Mouse (Mus musculus) limb, embryonic 14.5 days (tissue): Measurements from ENCODE around the gene Ankrd34a. TPM values are rescaled to one million over a fixed set of nuclear protein-coding genes. Genes with fewer than 3 reads are reported as not detected.

ENCODE experiments used
- ATAC-seq: fragments of 200-750 bp; cut with Nextera tagmentation; 2 replicates; pipeline ENCODE4 v1.8.0; 2017; ENCODE audit warnings: low read depth, moderate number of reproducible peaks, moderate TSS enrichment; ENCODE audit not compliant: low FRiP score
- DNase-seq: peaks from one replicate; pipeline ENCODE4 v3.0.0-alpha.2; 2015; ENCODE audit warnings: low spot score
- H3K27ac ChIP-seq: fragments of 300-500 bp; sonication (generic); replicated peaks from 2 replicates; pipeline ENCODE4 v1.5.1; 2014; ENCODE audit warnings: low read depth, mild to moderate bottlenecking, low read length, moderate library complexity, mixed read lengths
- H3K27me3 ChIP-seq: fragments of 300-500 bp; sonication (generic); 2 replicates; pipeline ENCODE4 v1.6.1; 2014; ENCODE audit warnings: low read length, mixed read lengths; ENCODE audit not compliant: control insufficient read depth, insufficient read depth
- H3K36me3 ChIP-seq: fragments of 300-500 bp; sonication (generic); 2 replicates; pipeline ENCODE4 v1.6.1; 2014; ENCODE audit warnings: mild to moderate bottlenecking, low read length, moderate library complexity, mixed read lengths; ENCODE audit not compliant: control insufficient read depth, insufficient read depth
- H3K4me1 ChIP-seq: fragments of 300-500 bp; sonication (generic); 2 replicates; pipeline ENCODE4 v1.6.1; 2014; ENCODE audit warnings: antibody characterized with exemption, low read length, mixed read lengths; ENCODE audit not compliant: control insufficient read depth, insufficient read depth
- H3K4me2 ChIP-seq: fragments of 300-500 bp; sonication (generic); replicated peaks from 2 replicates; pipeline ENCODE4 v1.6.1; 2014; ENCODE audit warnings: low read depth, mild to moderate bottlenecking, low read length, moderate library complexity; ENCODE audit not compliant: severe bottlenecking
- H3K4me3 ChIP-seq: fragments of 300-500 bp; sonication (generic); replicated peaks from 2 replicates; pipeline ENCODE4 v1.5.1; 2014; ENCODE audit warnings: low read length
- H3K9ac ChIP-seq: fragments of 300-500 bp; sonication (generic); 2 replicates; pipeline ENCODE4 v1.6.1; 2014; ENCODE audit warnings: mild to moderate bottlenecking, low read depth, low read length, moderate library complexity; ENCODE audit not compliant: severe bottlenecking
- H3K9me3 ChIP-seq: fragments of 300-500 bp; sonication (generic); 2 replicates; pipeline ENCODE4 v1.6.1; 2016; ENCODE audit warnings: low read length; ENCODE audit not compliant: control insufficient read depth
- POLR2A ChIP-seq: fragments of 200-500 bp; IDR thresholded peaks from 2 replicates; pipeline ENCODE4 v1.8.0; 2012; ENCODE audit warnings: inconsistent platforms, mild to moderate bottlenecking, moderate library complexity, borderline replicate concordance; ENCODE audit not compliant: insufficient read depth, insufficient read length; ENCODE audit errors: extremely low read depth
- WGBS: fragments of 180-500 bp; shearing (Covaris S2); extraction: QIAGEN DNeasy Blood & Tissue Kit; methylation state at CpG from one replicate; pipeline ENCODE4 v1.1.7; 2014; 5-methylcytosine and 5-hydroxymethylcytosine counted together
- polyA plus RNA-seq, 2 experiments: library from polyadenylated mRNA; depleted of rRNA in 1 of 2; stranded (reverse) in 1 of 2; unstranded in 1 of 2; fragments of >200 nt; fragmentation: Nextera tagmentation in 1 of 2; extraction: Ambion mirVana in 1 of 2; gene quantifications; 2 replicates each; pipeline versions ENCODE4 v1.2.1 to v1.2.3; 2012 to 2014

The Ankrd34a gene
- polyA plus RNA-seq, 2 experiments: 1.8 to 2.7 TPM

- Histone ChIP-seq H3K27me3 (no peaks in the 10 kb centered on the region), H3K9ac (peak overlapping the region; percentile 93), H3K4me2 (peak overlapping the region; percentile 65), H3K36me3 (peaks cover 64% of the 10 kb centered on the region), H3K4me1 (peaks cover 13% of the 10 kb centered on the region), H3K4me3 (peak overlapping the region; percentile 94), H3K27ac (peak overlapping the region; percentile 81; the same call in 1 of the 2 replicates), H3K9me3 (0 out of 2 replicates have a peak, but pooled peaks cover 3% of the 10 kb centered on the region)
- DNase-seq (no peak), ATAC-seq (no peak)
- TF ChIP-seq POLR2A: no peak
- WGBS: 10% methylated on average over 15 of the region's 15 CpGs
These were observed 39.5 kb downstream of the Ankrd34a start for GRCm38 (mm10) chr3:96635906-96636305.

GRCm38 (mm10) chr3:96636448-96636847 lies 40.0 kb downstream of the Ankrd34a start:
- ATAC-seq: no peak
- Histone ChIP-seq H3K36me3 (peaks cover 64% of the 10 kb centered on the region), H3K4me2 (peak overlapping the region; percentile 65), H3K4me3 (peak overlapping the region; percentile 94), H3K4me1 (peaks cover 13% of the 10 kb centered on the region), H3K9ac (peak overlapping the region; percentile 93), H3K9me3 (0 out of 2 replicates have a peak, but pooled peaks cover 3% of the 10 kb centered on the region), H3K27me3 (no peaks in the 10 kb centered on the region), H3K27ac (no peak overlapping the region)
- TF ChIP-seq POLR2A: no peak
- WGBS: 60% methylated on average over 11 of the region's 11 CpGs
- DNase-seq: no peak

DNA sequence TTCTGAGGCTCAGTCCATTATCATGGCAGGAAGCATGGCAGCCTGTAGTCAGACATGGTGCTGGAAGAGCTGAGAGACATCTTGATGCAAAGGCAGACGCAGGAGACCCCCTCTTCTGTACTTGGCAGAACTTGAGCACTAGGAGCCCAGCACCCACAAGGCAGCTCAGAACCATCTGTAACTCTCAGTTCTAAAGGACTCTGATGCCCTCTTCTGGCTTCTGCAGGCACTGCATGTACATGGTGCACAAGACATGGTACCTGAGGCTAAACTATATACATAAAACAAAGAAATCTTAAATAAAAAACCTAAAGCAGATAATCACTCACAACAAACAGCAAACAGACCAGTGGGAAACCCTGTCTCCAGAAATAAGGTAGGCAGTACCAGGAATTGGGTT lies 42.8 kb downstream of the Ankrd34a start:
- H3K36me3 ChIP-seq: peaks cover 62% of the 10 kb centered on the region
- no peak for TF ChIP-seq POLR2A
- no peak for DNase-seq
- 87% methylated on average over 1 of the region's 1 CpGs for WGBS
- ATAC-seq: no peak
- no peak overlapping the region for H3K4me3 ChIP-seq
- no peak overlapping the region for H3K4me2 ChIP-seq
- H3K27ac ChIP-seq: no peak overlapping the region
- H3K27me3 ChIP-seq: no peaks in the 10 kb centered on the region
- H3K9ac ChIP-seq: no peak overlapping the region
- H3K9me3 ChIP-seq: 0 out of 2 replicates have a peak, but pooled peaks cover 3% of the 10 kb centered on the region
- H3K4me1 ChIP-seq: peaks cover 13% of the 10 kb centered on the region

DNA sequence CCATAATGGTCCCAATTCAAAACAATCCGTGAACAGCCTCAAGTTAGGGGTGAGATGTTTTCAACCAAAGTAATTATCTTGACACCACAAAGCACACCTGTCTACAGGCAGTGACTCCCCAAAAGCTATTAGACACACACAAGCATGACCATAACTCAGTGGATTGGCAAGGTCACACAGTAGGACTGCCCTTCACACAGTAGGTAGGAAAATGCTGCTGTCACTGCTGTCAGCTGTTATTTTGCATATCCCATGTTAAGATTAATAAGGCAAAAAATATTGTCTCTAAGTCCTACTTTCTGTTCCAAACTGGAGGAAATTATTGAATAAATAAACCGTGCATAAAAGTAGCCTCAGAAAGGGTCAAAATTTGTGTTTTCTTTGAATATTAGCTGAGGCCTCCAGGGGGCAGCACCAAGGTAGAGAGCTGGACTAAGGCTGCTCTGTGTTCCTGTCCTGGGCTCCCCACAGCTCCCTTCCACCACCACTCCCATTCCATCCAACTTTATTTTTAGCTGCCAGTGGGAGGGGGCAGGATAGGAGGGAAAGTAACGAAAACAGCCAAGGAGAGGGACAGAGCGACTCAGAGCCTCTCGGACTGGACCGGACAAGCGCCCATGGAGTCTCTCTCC lies 48.7 kb downstream of the Ankrd34a start, which contains the start of gene Itga10:
Itga10 (plus strand) TSS at position 567 of the 632 bp plus-strand sequence.
- Histone ChIP-seq H3K27me3 (no peaks in the 10 kb centered on the region), H3K4me1 (0 out of 2 replicates have a peak, but pooled peaks cover 5% of the 10 kb centered on the region), H3K9me3 (no peaks in the 10 kb centered on the region), H3K27ac (no peak within 1 kb of the TSS), H3K4me3 (peak within 1 kb of the TSS; percentile 15), H3K9ac (no peak within 1 kb of the TSS), H3K36me3 (peaks cover 46% of the 10 kb centered on the region), H3K4me2 (peak within 1 kb of the TSS; percentile 10; the same call in 1 of the 2 replicates)
- DNase-seq: peak; percentile 63
- TF ChIP-seq POLR2A: no peak
- 65% methylated on average over 7 of the region's 7 CpGs for WGBS
- peak; percentile 72 for ATAC-seq

- TF ChIP-seq POLR2A: no peak
- H3K9me3 ChIP-seq: no peaks in the 10 kb centered on the region
- no peak for ATAC-seq
- DNase-seq: no peak
- no peak overlapping the region for H3K9ac ChIP-seq
- H3K4me3 ChIP-seq: no peak overlapping the region
- no peaks in the 10 kb centered on the region for H3K27me3 ChIP-seq
- WGBS: 90% methylated on average over 3 of the region's 3 CpGs
- H3K4me1 ChIP-seq: 0 out of 2 replicates have a peak, but pooled peaks cover 5% of the 10 kb centered on the region
- H3K36me3 ChIP-seq: peaks cover 35% of the 10 kb centered on the region
- H3K4me2 ChIP-seq: no peak overlapping the region
- no peak overlapping the region for H3K27ac ChIP-seq
These were observed 50.9 kb downstream of the Ankrd34a start for GRCm38 (mm10) chr3:96647365-96647764.

Other genes with a start within 250 kb of the Ankrd34a start
- gene BC107364, start 144.3 kb upstream of the Ankrd34a start, polyA plus RNA-seq (2012; rRNA removed): 0.10 TPM in 1 of 2 replicates, not detected in the other
- 0.40 TPM in 1 of 2 replicates, not detected in the other for gene BC107364, start 144.3 kb upstream of the Ankrd34a start, polyA plus RNA-seq (2014; fragmentation: Nextera tagmentation; extraction: Ambion mirVana)
- gene Hfe2, start 71.5 kb upstream of the Ankrd34a start, polyA plus RNA-seq (2012; rRNA removed): 21.4 and 26.7 TPM in 2 replicates
- gene Hfe2, start 71.5 kb upstream of the Ankrd34a start, polyA plus RNA-seq (2014; fragmentation: Nextera tagmentation; extraction: Ambion mirVana): 14.6 and 20.5 TPM in 2 replicates
- 211 and 272 TPM in 2 replicates for gene Txnip, start 38.7 kb upstream of the Ankrd34a start, polyA plus RNA-seq (2012; rRNA removed)
- gene Txnip, start 38.7 kb upstream of the Ankrd34a start, polyA plus RNA-seq (2014; fragmentation: Nextera tagmentation; extraction: Ambion mirVana): 167 and 172 TPM in 2 replicates
- 0.19 TPM in 1 of 2 replicates, not detected in the other for gene Gm16253, start 19.7 kb upstream of the Ankrd34a start, polyA plus RNA-seq (2012; rRNA removed)
- gene Gm16253, start 19.7 kb upstream of the Ankrd34a start, polyA plus RNA-seq (2014; fragmentation: Nextera tagmentation; extraction: Ambion mirVana): 0.37 and 1.3 TPM in 2 replicates
- gene Polr3gl, start 2.5 kb upstream of the Ankrd34a start, polyA plus RNA-seq (2012; rRNA removed): 36.5 and 51.7 TPM in 2 replicates
- gene Polr3gl, start 2.5 kb upstream of the Ankrd34a start, polyA plus RNA-seq (2014; fragmentation: Nextera tagmentation; extraction: Ambion mirVana): 11.9 and 15.3 TPM in 2 replicates
- gene Lix1l, start 4.5 kb downstream of the Ankrd34a start, polyA plus RNA-seq (2012; rRNA removed): 84.2 and 99.6 TPM in 2 replicates
- 8.9 and 10.4 TPM in 2 replicates for gene Lix1l, start 4.5 kb downstream of the Ankrd34a start, polyA plus RNA-seq (2014; fragmentation: Nextera tagmentation; extraction: Ambion mirVana)
- 44.6 and 66.1 TPM in 2 replicates for gene Rbm8a, start 33.3 kb downstream of the Ankrd34a start, polyA plus RNA-seq (2012; rRNA removed)
- 133 and 146 TPM in 2 replicates for gene Rbm8a, start 33.3 kb downstream of the Ankrd34a start, polyA plus RNA-seq (2014; fragmentation: Nextera tagmentation; extraction: Ambion mirVana)
- gene Pex11b, start 38.7 kb downstream of the Ankrd34a start, polyA plus RNA-seq (2012; rRNA removed): 53.0 and 64.0 TPM in 2 replicates
- gene Pex11b, start 38.7 kb downstream of the Ankrd34a start, polyA plus RNA-seq (2014; fragmentation: Nextera tagmentation; extraction: Ambion mirVana): 62.2 and 65.8 TPM in 2 replicates
- 0.93 and 1.2 TPM in 2 replicates for gene Gm42957, start 38.8 kb downstream of the Ankrd34a start, polyA plus RNA-seq (2012; rRNA removed)
- gene Gm42957, start 38.8 kb downstream of the Ankrd34a start, polyA plus RNA-seq (2014; fragmentation: Nextera tagmentation; extraction: Ambion mirVana): 0.28 and 0.29 TPM in 2 replicates
- 25.0 and 31.1 TPM in 2 replicates for gene Itga10, start 48.9 kb downstream of the Ankrd34a start, polyA plus RNA-seq (2012; rRNA removed)
- 3.9 TPM in 2 replicates for gene Itga10, start 48.9 kb downstream of the Ankrd34a start, polyA plus RNA-seq (2014; fragmentation: Nextera tagmentation; extraction: Ambion mirVana)
- 1.9 and 3.7 TPM in 2 replicates for gene Ankrd35, start 73.5 kb downstream of the Ankrd34a start, polyA plus RNA-seq (2012; rRNA removed)
- gene Ankrd35, start 73.5 kb downstream of the Ankrd34a start, polyA plus RNA-seq (2014; fragmentation: Nextera tagmentation; extraction: Ambion mirVana): 2.7 and 4.2 TPM in 2 replicates
- gene Pias3, start 99.7 kb downstream of the Ankrd34a start, polyA plus RNA-seq (2012; rRNA removed): 100 and 112 TPM in 2 replicates
- gene Pias3, start 99.7 kb downstream of the Ankrd34a start, polyA plus RNA-seq (2014; fragmentation: Nextera tagmentation; extraction: Ambion mirVana): 52.2 and 53.4 TPM in 2 replicates
- 8.3 and 9.8 TPM in 2 replicates for gene Nudt17, start 111.9 kb downstream of the Ankrd34a start, polyA plus RNA-seq (2012; rRNA removed)
- gene Nudt17, start 111.9 kb downstream of the Ankrd34a start, polyA plus RNA-seq (2014; fragmentation: Nextera tagmentation; extraction: Ambion mirVana): 13.5 and 14.6 TPM in 2 replicates
- 40.5 and 41.0 TPM in 2 replicates for gene Polr3c, start 131.0 kb downstream of the Ankrd34a start, polyA plus RNA-seq (2012; rRNA removed)
- gene Polr3c, start 131.0 kb downstream of the Ankrd34a start, polyA plus RNA-seq (2014; fragmentation: Nextera tagmentation; extraction: Ambion mirVana): 23.3 and 26.3 TPM in 2 replicates
- gene Rnf115, start 131.0 kb downstream of the Ankrd34a start, polyA plus RNA-seq (2012; rRNA removed): 24.4 and 27.1 TPM in 2 replicates
- 46.1 and 46.4 TPM in 2 replicates for gene Rnf115, start 131.0 kb downstream of the Ankrd34a start, polyA plus RNA-seq (2014; fragmentation: Nextera tagmentation; extraction: Ambion mirVana)
- 0.12 and 0.24 TPM in 2 replicates for gene Pdzk1, start 232.6 kb downstream of the Ankrd34a start, polyA plus RNA-seq (2012; rRNA removed)
- gene Pdzk1, start 232.6 kb downstream of the Ankrd34a start, polyA plus RNA-seq (2014; fragmentation: Nextera tagmentation; extraction: Ambion mirVana): not detected in 2 replicates
- 0.09 TPM in 1 of 2 replicates, not detected in the other for gene Cd160, start 232.7 kb downstream of the Ankrd34a start, polyA plus RNA-seq (2012; rRNA removed)
- gene Cd160, start 232.7 kb downstream of the Ankrd34a start, polyA plus RNA-seq (2014; fragmentation: Nextera tagmentation; extraction: Ambion mirVana): 0.15 and 0.23 TPM in 2 replicates